Mouse (Mus musculus) ES-E14 (cell line): ENCODE measurements around the gene Ush2a. TPM values are rescaled to one million over a fixed set of nuclear protein-coding genes. Genes with fewer than 3 reads are reported as not detected.
A peak's percentile ranks its signal among the peaks of the same experiment; 100 is the strongest.

Experiments
- DNase-seq: peaks from one replicate; pipeline ENCODE4 v3.0.0-alpha.2; 2013; ENCODE audit warnings: low read depth, low spot score
- H3K27ac ChIP-seq: 2 replicates; pipeline ENCODE4 v1.5.1; 2012; ENCODE audit warnings: low read depth, mild to moderate bottlenecking, low read length, moderate library complexity, mixed read lengths; ENCODE audit not compliant: poor library complexity, insufficient read depth, severe bottlenecking
- H3K36me3 ChIP-seq: 2 replicates; pipeline ENCODE4 v1.6.1; 2012; ENCODE audit warnings: mild to moderate bottlenecking, low read length, moderate library complexity, mixed read lengths; ENCODE audit not compliant: control insufficient read depth, poor library complexity, insufficient read depth, severe bottlenecking
- H3K4me1 ChIP-seq, 2 experiments: fragments of 150-350 bp in 1 of 2; sonication (generic) in 1 of 2; 2 replicates each; pipeline ENCODE4 v1.6.1; 2012; ENCODE audit warnings: low read length in 2 of 2, mild to moderate bottlenecking in 1 of 2, mixed read lengths in 1 of 2; ENCODE audit not compliant: control insufficient read depth in 2 of 2, insufficient read depth in 2 of 2, poor library complexity in 1 of 2
- H3K4me3 ChIP-seq, 2 experiments: fragments of 150-350 bp in 1 of 2; sonication (generic) in 1 of 2; 2 replicates each; pipeline ENCODE4 v1.5.1; 2012; ENCODE audit warnings: low read length in 2 of 2, low read depth in 1 of 2, mild to moderate bottlenecking in 1 of 2, mixed read lengths in 1 of 2; ENCODE audit not compliant: insufficient read depth in 1 of 2, poor library complexity in 1 of 2, severe bottlenecking in 1 of 2
- H3K9ac ChIP-seq: 2 replicates; pipeline ENCODE4 v1.6.1; 2012; ENCODE audit warnings: low read depth, mild to moderate bottlenecking, low read length, mixed read lengths; ENCODE audit not compliant: poor library complexity, insufficient read depth, severe bottlenecking
- H3K9me3 ChIP-seq: fragments of 150-350 bp; sonication (generic); 2 replicates; pipeline ENCODE4 v1.6.1; 2012; ENCODE audit warnings: low read depth, mild to moderate bottlenecking, low read length; ENCODE audit not compliant: control insufficient read depth, insufficient read depth
- CHD2 ChIP-seq: IDR thresholded peaks from 2 replicates; pipeline ENCODE4 v1.6.1; 2014; ENCODE audit warnings: mild to moderate bottlenecking, low read depth, low read length, inconsistent platforms
- HCFC1 ChIP-seq: IDR thresholded peaks from 2 replicates; pipeline ENCODE4 v1.6.1; 2012; ENCODE audit warnings: low read length, inconsistent platforms, borderline replicate concordance; ENCODE audit not compliant: insufficient read depth
- MAFK ChIP-seq: IDR thresholded peaks from 2 replicates; pipeline ENCODE4 v1.6.1; 2014; ENCODE audit warnings: mild to moderate bottlenecking, low read depth, low read length, inconsistent platforms; ENCODE audit not compliant: insufficient read depth
- ZC3H11A ChIP-seq: IDR thresholded peaks from 2 replicates; pipeline ENCODE4 v1.6.1; 2012; ENCODE audit warnings: low read depth, mild to moderate bottlenecking, inconsistent platforms, low read length, borderline replicate concordance
- ZNF384 ChIP-seq: IDR thresholded peaks from 2 replicates; pipeline ENCODE4 v1.6.1; 2012; ENCODE audit warnings: low read depth, low read length, inconsistent platforms
- in situ Hi-C, 2 experiments: fragments of 600-800 bp; cut with MboI; formaldehyde crosslinking; loops; one replicate each; pipeline ENCODE4 v1.15.1; 2025; ENCODE audit warnings: low sequenced_read_pairs in 2 of 2, inconsistent platforms in 1 of 2; ENCODE audit not compliant: unreplicated experiment in 2 of 2
- total RNA-seq: library from RNA; depleted of rRNA; stranded (reverse); fragments of 300-350 nt; gene quantifications from 2 replicates; pipeline ENCODE4 v1.2.3, GENCODE M21; 2012

Gene Ush2a
- total RNA-seq, 1 experiment: 0.22 TPM

DNA sequence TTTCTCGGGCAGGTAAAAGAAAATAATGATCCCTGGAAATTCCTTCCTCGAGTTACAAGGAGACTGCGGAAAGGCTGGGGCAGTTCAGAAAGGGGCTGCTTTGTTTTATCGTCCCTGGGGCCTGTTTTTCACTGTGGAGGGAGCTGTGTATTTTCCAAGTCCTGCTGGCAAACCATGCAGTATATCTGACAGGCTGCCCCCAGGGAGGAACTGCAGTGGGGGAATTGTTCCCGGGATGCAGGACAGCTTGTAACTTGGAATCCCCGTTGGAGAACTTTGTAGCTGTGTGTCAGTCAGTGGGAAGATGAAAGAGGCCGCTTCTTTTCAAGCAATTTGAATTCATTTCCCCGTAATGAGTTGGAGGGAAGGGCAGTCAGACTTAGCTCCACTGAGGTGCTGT, 399.1 kb downstream of the Ush2a start:
- H3K36me3 ChIP-seq: no peaks in the 10 kb centered on the region
- DNase-seq: no peak
- in situ Hi-C loops: no loop called here
- no peak overlapping the region for H3K27ac ChIP-seq
- no peak overlapping the region; the same call in 1 of the 2 replicates for H3K9ac ChIP-seq
- H3K4me1 ChIP-seq: peaks cover 5 to 8% of the 10 kb centered on the region in 2 experiments; a peak in 3 of 4 replicates
- TF ChIP-seq HCFC1 (no peak), ZNF384 (no peak), CHD2 (no peak), MAFK (no peak), ZC3H11A (no peak)
- H3K4me3 ChIP-seq: peak overlapping the region in 1 of 2 experiments; percentile 47; a peak in 2 of 4 replicates
- H3K9me3 ChIP-seq: no peaks in the 10 kb centered on the region

GRCm38 (mm10) chr1:188667460-188667859, 405.6 kb downstream of the Ush2a start:
- no peak overlapping the region for H3K27ac ChIP-seq
- H3K9me3 ChIP-seq: no peaks in the 10 kb centered on the region
- no peak overlapping the region for H3K4me3 ChIP-seq
- in situ Hi-C loops: no loop called here
- no peak for DNase-seq
- H3K36me3 ChIP-seq: no peaks in the 10 kb centered on the region
- 0 out of 4 replicates have a peak, but pooled peaks cover 0 to 2% of the 10 kb centered on the region in 2 experiments for H3K4me1 ChIP-seq
- H3K9ac ChIP-seq: no peak overlapping the region
- TF ChIP-seq MAFK (no peak), CHD2 (no peak)

DNA sequence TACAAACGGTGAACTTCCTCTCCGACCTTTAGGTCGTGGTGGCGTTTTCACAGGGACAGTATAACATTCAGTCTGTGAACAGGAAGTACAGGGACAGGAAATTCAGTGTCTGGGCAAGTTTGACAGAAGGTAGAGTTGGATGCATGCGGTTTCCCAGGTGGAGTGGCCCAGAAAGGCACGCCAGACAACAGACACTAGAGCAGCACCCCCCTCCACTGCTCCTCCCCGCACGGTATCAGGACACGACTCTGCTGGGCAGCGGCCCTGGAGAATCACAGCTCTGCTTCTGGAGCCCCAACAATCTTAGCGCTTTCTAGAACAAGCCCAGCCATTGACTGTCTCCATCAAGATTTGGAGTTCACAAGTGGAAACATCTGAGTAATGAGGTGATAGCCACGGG, 406.7 kb downstream of the Ush2a start:
- no peak overlapping the region for H3K27ac ChIP-seq
- in situ Hi-C loops: no loop called here
- H3K36me3 ChIP-seq: no peaks in the 10 kb centered on the region
- H3K4me1 ChIP-seq: 0 out of 4 replicates have a peak, but pooled peaks cover 0 to 2% of the 10 kb centered on the region in 2 experiments
- DNase-seq: no peak
- TF ChIP-seq ZNF384: no peak
- no peak overlapping the region for H3K4me3 ChIP-seq
- H3K9ac ChIP-seq: no peak overlapping the region
- no peaks in the 10 kb centered on the region for H3K9me3 ChIP-seq

DNA sequence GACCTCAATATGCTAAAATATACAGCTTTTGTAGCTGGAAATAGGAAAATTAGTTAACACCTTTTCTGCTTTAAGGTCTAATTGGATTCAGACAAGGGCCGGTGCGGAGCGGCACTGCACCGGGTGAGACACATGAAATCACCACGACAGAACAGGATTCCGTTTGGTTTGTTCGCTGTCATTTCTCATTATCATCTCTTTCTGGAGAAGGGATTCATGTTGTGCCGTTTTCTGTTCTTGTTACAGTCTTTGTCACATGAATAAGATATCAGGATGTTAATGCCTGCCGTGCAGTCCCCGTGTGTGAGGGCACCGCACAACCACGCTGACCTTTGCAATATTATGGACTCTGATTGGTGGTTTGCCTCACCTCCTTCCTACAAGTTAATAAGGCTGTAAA, 411.0 kb downstream of the Ush2a start:
- in situ Hi-C loops: no loop called here
- Histone ChIP-seq H3K4me1 (0 out of 4 replicates have a peak, but pooled peaks cover 0 to 2% of the 10 kb centered on the region in 2 experiments), H3K4me3 (no peak overlapping the region), H3K9me3 (no peaks in the 10 kb centered on the region), H3K36me3 (no peaks in the 10 kb centered on the region), H3K9ac (no peak overlapping the region), H3K27ac (no peak overlapping the region)
- TF ChIP-seq ZC3H11A (no peak), MAFK (no peak), CHD2 (no peak), ZNF384 (no peak), HCFC1 (no peak)
- no peak for DNase-seq

GRCm38 (mm10) chr1:188674640-188675510, 413.1 kb downstream of the Ush2a start:
- in situ Hi-C loops: no loop called here
- H3K4me3 ChIP-seq: no peak overlapping the region
- no peaks in the 10 kb centered on the region for H3K36me3 ChIP-seq
- no peak overlapping the region for H3K27ac ChIP-seq
- H3K9me3 ChIP-seq: no peaks in the 10 kb centered on the region
- H3K4me1 ChIP-seq: no peaks in the 10 kb centered on the region
- no peak for TF ChIP-seq ZC3H11A
- TF ChIP-seq MAFK: no peak
- TF ChIP-seq CHD2: no peak
- TF ChIP-seq HCFC1: no peak
- TF ChIP-seq ZNF384: no peak
- no peak overlapping the region for H3K9ac ChIP-seq
- no peak for DNase-seq
